ENCODE assay signal across 14 mouse cellular contexts in the genomic region with DNA sequence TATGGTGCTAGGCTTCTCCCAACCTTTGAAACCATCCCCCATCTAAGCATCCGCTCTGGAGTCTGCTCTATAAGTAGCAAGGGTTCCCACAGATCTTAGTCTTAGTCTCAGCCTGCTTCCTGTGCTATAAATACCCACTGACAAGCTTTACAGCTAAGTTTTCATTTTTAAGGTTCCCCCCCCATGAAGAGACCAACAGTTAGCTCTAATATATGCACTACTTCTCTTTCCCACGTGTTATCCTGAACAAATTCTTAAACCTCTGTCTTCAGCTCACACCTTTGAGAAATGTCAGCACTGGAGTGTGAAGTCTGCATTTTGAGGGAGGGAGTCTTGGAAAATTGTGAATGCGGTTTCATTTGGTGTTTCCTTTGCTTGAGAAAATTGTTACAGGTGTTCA. TPM values are rescaled to one million over a fixed set of nuclear protein-coding genes. Genes with fewer than 3 reads are reported as not detected.
"Had no signal": no experiment of that assay in that cellular context is flagged by ENCODE, and none has a peak within 500 bp of the region (broad histone marks: within the 10 kb centered on the region; RNA-seq: fewer than 3 reads in every experiment).

No protein-coding gene starts in this region.

- DNase-seq: lung, adult 18-20 months; lung, embryonic 14.5 days; lung, postnatal 10 days; lung, postnatal 4 days; midbrain, embryonic 14.5 days; right cerebral cortex, postnatal 25 days; spleen, adult 18-20 months; thymus, adult 2 months; thymus, postnatal 25 days; thymus, postnatal 4 days had no signal

- H3K27ac ChIP-seq: midbrain, embryonic 10.5 days; midbrain, embryonic 12.5 days; neural tube, embryonic 12.5 days had no signal

- H3K4me3 ChIP-seq: midbrain, embryonic 10.5 days; midbrain, embryonic 12.5 days; neural tube, embryonic 12.5 days had no signal

RNA-seq across cellular contexts. Expression of a gene that starts 56.2 kb away (rescaled TPM):
- total RNA-seq: megakaryocyte, adult 5-6 weeks had no signal
